Mouse (Mus musculus) midbrain, embryonic 14.5 days (tissue): ENCODE measurements at regions not wholly inside any gene's neighbourhood (a gene's known extent, or its start where the extent isn't known, plus 50 kb on each side); places are given as distances from the start of the nearest gene placed in this dataset.

ENCODE experiments used
- ATAC-seq: fragments of 200-750 bp; cut with Nextera tagmentation; 2 replicates; pipeline ENCODE4 v1.8.0; 2017; ENCODE audit warnings: moderate number of reproducible peaks, moderate library complexity; ENCODE audit not compliant: low FRiP score, low TSS enrichment
- DNase-seq: peaks from one replicate; pipeline ENCODE4 v3.0.0-alpha.2; 2015
- H3K27ac ChIP-seq: fragments of 300-500 bp; sonication (generic); replicated peaks from 2 replicates; pipeline ENCODE4 v1.5.1; 2014; ENCODE audit warnings: mild to moderate bottlenecking, low read depth, low read length, moderate library complexity
- H3K27me3 ChIP-seq: fragments of 300-500 bp; sonication (generic); 2 replicates; pipeline ENCODE4 v1.6.1; 2014; ENCODE audit warnings: low read length, control low read depth, mixed read lengths; ENCODE audit not compliant: control insufficient read depth, insufficient read depth
- H3K36me3 ChIP-seq: fragments of 300-500 bp; sonication (generic); 2 replicates; pipeline ENCODE4 v1.6.1; 2014; ENCODE audit warnings: low read length, control low read depth; ENCODE audit not compliant: control insufficient read depth, insufficient read depth
- H3K4me1 ChIP-seq: fragments of 300-500 bp; sonication (generic); 2 replicates; pipeline ENCODE4 v1.6.1; 2014; ENCODE audit warnings: mild to moderate bottlenecking, antibody characterized with exemption, low read length, control low read depth; ENCODE audit not compliant: control insufficient read depth, insufficient read depth
- H3K4me2 ChIP-seq: fragments of 300-500 bp; sonication (generic); 2 replicates; pipeline ENCODE4 v1.6.1; 2014; ENCODE audit warnings: mild to moderate bottlenecking, low read length, moderate library complexity
- H3K4me3 ChIP-seq: fragments of 300-500 bp; sonication (generic); replicated peaks from 2 replicates; pipeline ENCODE4 v1.5.1; 2014; ENCODE audit warnings: low read depth, low read length
- H3K9ac ChIP-seq: fragments of 300-500 bp; sonication (generic); replicated peaks from 2 replicates; pipeline ENCODE4 v1.6.1; 2014; ENCODE audit warnings: mild to moderate bottlenecking, low read length, moderate library complexity
- H3K9me3 ChIP-seq: fragments of 300-500 bp; sonication (generic); 2 replicates; pipeline ENCODE4 v1.6.1; 2016; ENCODE audit warnings: low read length, control low read depth, mixed read lengths; ENCODE audit not compliant: control insufficient read depth
- WGBS: fragments of 180-500 bp; shearing (Covaris S2); extraction: QIAGEN DNeasy Blood & Tissue Kit; methylation state at CpG from one replicate; pipeline ENCODE4 v1.1.7; 2014; 5-methylcytosine and 5-hydroxymethylcytosine counted together

GRCm38 (mm10) chr1:71821099-71821498, 168.1 kb upstream of the Fn1 start:
- peak; percentile 21 for DNase-seq
- WGBS: 73% methylated on average over 7 of the region's 7 CpGs
- H3K4me3 ChIP-seq: no peak overlapping the region
- peak; percentile 46 for ATAC-seq
- no peaks in the 10 kb centered on the region for H3K9me3 ChIP-seq
- H3K27ac ChIP-seq: no peak overlapping the region
- no peak overlapping the region for H3K4me2 ChIP-seq
- no peaks in the 10 kb centered on the region for H3K27me3 ChIP-seq
- no peak overlapping the region for H3K9ac ChIP-seq
- H3K36me3 ChIP-seq: no peaks in the 10 kb centered on the region
- no peaks in the 10 kb centered on the region for H3K4me1 ChIP-seq

- WGBS: 89% methylated on average over 9 of the region's 9 CpGs
- no peak overlapping the region for H3K9ac ChIP-seq
- no peak overlapping the region for H3K4me3 ChIP-seq
- no peaks in the 10 kb centered on the region for H3K27me3 ChIP-seq
- H3K36me3 ChIP-seq: no peaks in the 10 kb centered on the region
- H3K27ac ChIP-seq: no peak overlapping the region
- DNase-seq: no peak
- H3K9me3 ChIP-seq: no peaks in the 10 kb centered on the region
- ATAC-seq: no peak
- H3K4me1 ChIP-seq: no peaks in the 10 kb centered on the region
- H3K4me2 ChIP-seq: no peak overlapping the region
Observed at GRCm38 (mm10) chr1:71816306-71816705, 163.3 kb upstream of the Fn1 start.

GRCm38 (mm10) chr1:71814141-71814540, 161.1 kb upstream of the Fn1 start:
- 61% methylated on average over 4 of the region's 4 CpGs for WGBS
- no peak for ATAC-seq
- H3K4me1 ChIP-seq: no peaks in the 10 kb centered on the region

GRCm38 (mm10) chr1:71812171-71812695, 159.2 kb upstream of the Fn1 start:
- no peak overlapping the region for H3K9ac ChIP-seq
- no peaks in the 10 kb centered on the region for H3K36me3 ChIP-seq
- no peak overlapping the region for H3K4me3 ChIP-seq
- DNase-seq (no peak), ATAC-seq (no peak)
- H3K4me2 ChIP-seq: no peak overlapping the region
- no peaks in the 10 kb centered on the region for H3K27me3 ChIP-seq
- H3K4me1 ChIP-seq: no peaks in the 10 kb centered on the region
- 96% methylated on average over 11 of the region's 11 CpGs for WGBS
- no peak overlapping the region for H3K27ac ChIP-seq
- no peaks in the 10 kb centered on the region for H3K9me3 ChIP-seq

More at GRCm38 (mm10) chr1:71814141-71814540, 161.1 kb upstream of the Fn1 start:
- Histone ChIP-seq H3K27me3 (no peaks in the 10 kb centered on the region), H3K4me2 (no peak overlapping the region), H3K9ac (no peak overlapping the region), H3K36me3 (no peaks in the 10 kb centered on the region), H3K27ac (no peak overlapping the region), H3K4me3 (no peak overlapping the region), H3K9me3 (no peaks in the 10 kb centered on the region)
- no peak for DNase-seq

DNA sequence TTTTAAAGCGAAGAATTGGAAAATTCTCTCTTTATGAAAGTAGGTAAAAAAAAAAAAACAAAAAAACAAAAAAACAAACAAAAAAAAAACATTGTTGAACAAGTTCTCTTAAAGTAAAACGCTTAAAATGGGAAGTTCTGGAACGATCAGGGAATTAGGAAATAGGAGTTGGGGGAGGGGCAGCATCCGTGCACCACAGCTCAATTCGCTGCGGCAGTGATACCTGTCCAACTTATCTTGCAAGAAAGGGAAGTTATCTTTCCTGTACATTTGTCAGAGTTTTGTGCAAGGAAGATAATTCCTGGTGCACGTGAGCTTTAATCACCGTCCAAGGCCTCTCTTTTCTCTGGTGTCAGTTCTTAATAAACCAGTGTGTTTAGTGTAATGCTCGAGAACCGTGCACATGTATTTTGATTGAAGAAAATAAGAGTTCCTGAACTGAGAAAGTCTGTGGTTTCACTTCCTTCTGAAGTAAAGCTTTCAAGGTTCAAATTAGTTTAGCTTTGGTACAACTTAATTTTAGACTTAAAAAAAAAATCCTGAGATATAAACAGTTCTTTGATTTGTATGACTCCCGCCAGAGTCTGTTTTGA, 158.3 kb upstream of the Fn1 start:
- no peak overlapping the region for H3K4me2 ChIP-seq
- H3K27ac ChIP-seq: no peak overlapping the region
- no peaks in the 10 kb centered on the region for H3K4me1 ChIP-seq
- H3K9me3 ChIP-seq: no peaks in the 10 kb centered on the region
- no peaks in the 10 kb centered on the region for H3K27me3 ChIP-seq
- DNase-seq: no peak
- no peak for ATAC-seq
- no peaks in the 10 kb centered on the region for H3K36me3 ChIP-seq
- H3K9ac ChIP-seq: no peak overlapping the region
- 94% methylated on average over 11 of the region's 11 CpGs for WGBS
- H3K4me3 ChIP-seq: no peak overlapping the region

GRCm38 (mm10) chr1:71808005-71808404, 155.0 kb upstream of the Fn1 start:
- DNase-seq (no peak), ATAC-seq (no peak)
- Histone ChIP-seq H3K4me1 (no peaks in the 10 kb centered on the region), H3K4me3 (no peak overlapping the region), H3K27me3 (no peaks in the 10 kb centered on the region), H3K36me3 (no peaks in the 10 kb centered on the region), H3K27ac (no peak overlapping the region), H3K4me2 (no peak overlapping the region), H3K9ac (no peak overlapping the region), H3K9me3 (no peaks in the 10 kb centered on the region)
- 49% methylated on average over 1 of the region's 1 CpGs for WGBS

GRCm38 (mm10) chr1:71807586-71807985, 154.6 kb upstream of the Fn1 start:
- H3K9me3 ChIP-seq: no peaks in the 10 kb centered on the region
- no peak overlapping the region for H3K27ac ChIP-seq
- H3K4me3 ChIP-seq: no peak overlapping the region
- H3K4me1 ChIP-seq: no peaks in the 10 kb centered on the region
- ATAC-seq: no peak
- no peak overlapping the region for H3K9ac ChIP-seq
- WGBS: 68% methylated on average over 4 of the region's 4 CpGs
- DNase-seq: no peak
- no peaks in the 10 kb centered on the region for H3K27me3 ChIP-seq
- no peak overlapping the region for H3K4me2 ChIP-seq
- no peaks in the 10 kb centered on the region for H3K36me3 ChIP-seq

DNA sequence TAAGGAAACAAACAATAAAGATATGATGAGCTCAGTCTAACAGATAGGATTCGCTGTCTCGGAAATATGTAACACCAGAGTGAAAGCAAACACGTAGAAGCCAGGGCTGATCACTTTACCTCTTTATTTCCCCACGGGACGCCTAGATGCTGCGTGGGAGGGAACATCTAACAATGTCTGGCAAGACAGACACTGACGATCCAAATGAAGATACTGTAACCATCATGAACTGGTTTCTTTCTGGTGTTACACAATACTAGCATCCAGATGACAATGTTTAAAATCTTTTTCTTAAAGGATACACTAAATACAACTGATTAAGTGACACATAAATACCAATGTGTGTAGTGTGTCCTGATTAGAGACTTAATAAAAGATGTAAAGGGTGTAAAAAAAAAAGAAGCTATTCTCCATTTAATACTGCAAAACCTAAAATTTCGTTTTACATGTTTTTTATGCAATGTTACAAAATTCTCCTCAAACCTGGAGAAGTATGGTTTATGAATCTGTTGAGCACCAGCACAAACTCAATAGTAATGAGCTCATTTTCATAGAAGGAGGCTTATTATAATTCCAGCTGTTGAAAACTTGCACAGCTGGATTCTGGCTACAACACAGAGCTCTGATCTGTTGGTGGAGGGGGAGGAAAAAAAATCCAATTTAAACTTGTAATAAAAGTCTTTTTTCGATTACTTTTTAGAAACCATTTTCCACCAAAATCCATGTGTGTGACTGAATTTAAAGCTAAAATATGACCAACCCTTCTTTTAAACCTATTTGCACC, 148.5 kb upstream of the Fn1 start:
- ATAC-seq: no peak
- H3K36me3 ChIP-seq: no peaks in the 10 kb centered on the region
- no peak overlapping the region for H3K4me2 ChIP-seq
- H3K4me3 ChIP-seq: no peak overlapping the region
- H3K4me1 ChIP-seq: no peaks in the 10 kb centered on the region
- H3K9ac ChIP-seq: no peak overlapping the region
- WGBS: 73% methylated on average over 9 of the region's 9 CpGs
- no peak for DNase-seq
- no peaks in the 10 kb centered on the region for H3K27me3 ChIP-seq
- no peaks in the 10 kb centered on the region for H3K9me3 ChIP-seq
- no peak overlapping the region for H3K27ac ChIP-seq

GRCm38 (mm10) chr1:71800581-71800980, 147.6 kb upstream of the Fn1 start:
- Histone ChIP-seq H3K4me3 (no peak overlapping the region), H3K9ac (no peak overlapping the region), H3K36me3 (no peaks in the 10 kb centered on the region), H3K4me2 (no peak overlapping the region), H3K27ac (no peak overlapping the region), H3K4me1 (no peaks in the 10 kb centered on the region), H3K27me3 (no peaks in the 10 kb centered on the region), H3K9me3 (no peaks in the 10 kb centered on the region)
- peak; percentile 35 for DNase-seq
- no peak for ATAC-seq
- 57% methylated on average over 2 of the region's 2 CpGs for WGBS
